Mouse (Mus musculus) ovary, postnatal 14 days (tissue): ENCODE data around the gene Ccdc57.
"Not testable (repeated sequence)": the region's sequence is repeated elsewhere in the genome, so short reads cannot be mapped to it uniquely, and the experiment has no call there.

Experiments used
- DNase-seq: peaks from one replicate; pipeline ENCODE4 v3.0.0; 2022; ENCODE audit warnings: low spot score

The Ccdc57 gene

DNA sequence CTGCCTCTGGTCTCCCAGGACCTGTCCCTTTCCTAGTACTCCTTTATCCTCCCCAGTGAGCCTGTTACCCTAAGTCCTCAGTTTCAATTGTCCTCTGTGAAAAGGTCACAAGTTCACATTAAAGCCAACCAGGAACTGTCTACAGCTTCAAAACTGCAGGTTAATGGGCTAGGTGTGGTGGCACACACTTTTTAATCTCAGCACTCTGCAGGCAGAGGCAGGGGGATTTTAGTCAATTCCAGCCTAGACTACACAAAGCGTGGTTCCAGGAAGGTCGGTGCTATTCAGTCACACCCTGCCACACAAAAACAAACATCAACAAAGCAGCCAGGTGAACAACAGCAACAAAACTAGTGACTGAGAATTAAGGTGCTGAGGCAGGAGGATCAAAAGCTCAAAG, 81.1 kb downstream of the Ccdc57 start:
- no peak for DNase-seq

GRCm38 (mm10) chr11:120851132-120851531, 81.5 kb downstream of the Ccdc57 start:
- no peak for DNase-seq

- DNase-seq: no peak
These were observed 82.2 kb downstream of the Ccdc57 start for GRCm38 (mm10) chr11:120850331-120851030.

- DNase-seq: no peak
These were observed 85.8 kb downstream of the Ccdc57 start for GRCm38 (mm10) chr11:120846725-120847475.

- no peak for DNase-seq
These were observed 88.3 kb downstream of the Ccdc57 start for GRCm38 (mm10) chr11:120844329-120844728.

DNA sequence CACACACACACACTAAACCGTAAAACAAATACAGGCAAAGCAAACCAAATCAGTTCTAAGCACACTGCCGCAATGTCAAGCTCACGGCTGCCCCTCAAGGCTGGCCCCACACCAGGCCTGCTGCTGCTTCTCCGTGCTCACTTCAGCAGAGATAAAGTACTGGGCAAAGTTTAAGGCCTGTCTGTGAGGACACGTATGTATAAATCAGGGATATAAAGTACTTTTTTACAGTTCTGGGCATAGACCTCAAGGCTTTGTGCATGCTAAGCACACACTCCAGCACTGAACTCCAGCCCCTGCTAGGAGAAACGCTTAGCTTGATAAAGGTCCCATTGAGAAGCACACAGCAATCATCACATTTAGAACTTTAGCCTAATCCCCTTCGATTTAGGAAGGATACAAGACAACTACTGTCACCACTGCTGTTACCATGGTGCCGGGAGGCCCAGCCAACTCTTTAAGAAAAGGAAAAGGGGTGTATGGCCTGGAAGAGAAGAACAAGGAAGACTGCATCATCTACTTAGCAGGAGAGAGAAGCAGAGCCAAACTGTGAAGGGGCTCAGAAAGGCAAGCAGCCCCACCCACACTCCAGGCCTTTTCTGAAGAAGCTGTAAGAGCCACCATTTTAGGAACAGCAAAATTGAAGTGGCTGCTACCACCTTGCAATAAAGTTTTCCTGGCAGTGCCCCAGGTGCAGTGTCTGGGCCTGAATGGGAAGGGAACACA, 99.0 kb downstream of the Ccdc57 start:
- no peak for DNase-seq

DNA sequence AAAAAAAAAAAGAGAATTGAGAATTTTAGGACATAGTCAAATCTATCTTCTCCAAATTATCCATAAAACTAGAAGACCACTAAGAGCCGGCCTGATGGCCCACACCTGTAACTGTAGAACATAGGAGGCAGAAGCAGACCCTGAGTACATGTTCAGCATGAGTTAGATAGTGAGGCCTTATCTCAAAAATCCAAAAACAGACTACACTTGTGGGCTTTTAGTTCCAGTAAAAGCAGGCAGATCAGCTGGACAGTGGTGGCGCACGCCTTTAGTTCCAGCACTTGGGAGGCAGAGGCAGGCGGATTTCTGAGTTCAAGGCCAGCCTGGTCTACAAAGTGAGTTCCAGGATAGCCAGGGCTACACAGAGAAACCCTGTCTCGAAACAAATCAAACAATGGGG, 99.7 kb downstream of the Ccdc57 start:
- DNase-seq: not testable (repeated sequence)

- DNase-seq: no peak
These were observed 100.8 kb downstream of the Ccdc57 start for GRCm38 (mm10) chr11:120831659-120832440.

DNA sequence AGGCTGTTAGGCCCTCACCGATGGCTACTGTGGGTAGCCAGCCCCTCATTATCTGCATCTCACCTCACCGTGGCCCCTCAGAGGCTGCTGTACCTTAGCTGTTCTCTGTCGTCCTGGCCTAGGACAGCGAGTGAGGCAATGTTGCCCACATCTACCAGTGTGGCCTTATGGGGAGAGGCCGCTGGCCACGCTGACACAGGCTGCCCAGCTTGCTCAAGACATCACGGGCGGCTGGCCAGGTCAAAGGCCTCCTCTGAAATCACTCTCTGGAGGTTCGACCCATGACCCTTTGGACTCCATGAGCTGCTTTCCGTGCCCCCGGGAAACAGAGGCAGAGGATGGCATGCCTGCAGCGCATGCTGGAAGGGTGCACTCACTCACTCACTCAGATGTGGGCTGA, 102.0 kb downstream of the Ccdc57 start:
- DNase-seq: no peak

GRCm38 (mm10) chr11:120829757-120830532, 102.7 kb downstream of the Ccdc57 start:
- no peak for DNase-seq

DNA sequence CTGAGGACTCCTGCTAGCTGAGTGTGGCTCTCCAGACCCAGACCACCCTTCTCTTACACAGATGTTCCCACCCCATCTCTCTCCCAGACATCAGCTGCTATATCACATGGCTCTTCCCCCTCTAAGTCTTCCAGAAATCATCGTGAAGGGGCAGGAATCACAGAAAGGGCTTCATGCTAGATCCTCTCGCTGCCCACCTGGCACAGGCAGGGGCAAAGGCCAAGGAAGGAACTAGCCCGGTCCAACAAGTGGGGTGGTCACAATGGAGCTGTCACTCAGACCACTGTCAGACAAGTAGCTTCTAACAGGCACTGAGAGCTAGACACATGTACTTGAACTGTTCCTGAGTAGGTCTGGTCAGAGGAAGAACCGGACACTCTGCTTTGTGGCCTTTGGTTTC, 104.3 kb downstream of the Ccdc57 start:
- DNase-seq: no peak

DNA sequence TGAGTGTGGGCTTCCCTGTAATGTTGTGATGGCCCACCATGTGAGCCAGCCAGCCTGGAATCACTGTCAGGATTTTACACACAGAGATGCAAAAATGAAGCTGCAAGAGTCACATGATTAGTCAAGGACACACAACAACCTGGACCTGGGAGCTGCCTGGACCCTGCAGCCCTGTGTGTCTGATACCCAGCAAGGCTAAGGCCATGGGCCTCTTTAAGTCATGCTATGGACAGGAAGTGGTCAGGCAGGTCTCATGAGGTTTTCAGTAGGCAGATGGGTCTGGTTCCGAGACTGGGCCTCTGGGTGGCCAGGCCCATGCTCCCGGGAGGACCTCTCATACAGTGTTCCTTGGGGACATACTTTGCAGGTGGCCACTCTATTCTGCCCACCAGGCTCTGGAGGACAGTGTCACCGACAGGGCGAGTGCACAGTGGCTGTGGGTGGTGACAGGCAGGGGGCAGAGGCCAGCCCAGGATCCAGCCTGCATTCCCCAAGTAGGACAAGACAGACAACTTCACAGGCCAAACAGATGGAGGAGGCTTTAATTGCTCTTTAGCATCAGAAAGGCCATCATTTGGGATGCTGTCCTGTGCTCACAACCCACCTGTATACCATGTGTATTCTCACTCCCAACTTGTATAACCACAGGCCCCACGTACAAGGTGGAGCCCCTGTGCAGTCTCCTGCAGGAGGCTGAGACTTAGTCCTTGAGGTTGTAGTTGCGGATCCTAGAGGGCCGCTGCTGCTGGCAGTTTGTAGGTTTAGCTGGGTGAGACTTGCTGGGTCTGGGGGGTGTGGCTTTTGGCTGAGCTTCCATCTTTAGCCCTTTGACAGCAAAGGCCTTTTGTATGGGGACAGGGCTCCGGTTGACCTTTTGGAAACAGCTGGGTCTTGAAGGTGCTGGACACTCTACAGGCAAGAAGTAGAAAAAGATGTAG, 106.4 kb downstream of the Ccdc57 start:
- no peak for DNase-seq

- no peak for DNase-seq
These were observed 107.3 kb downstream of the Ccdc57 start for GRCm38 (mm10) chr11:120825289-120825863.

DNA sequence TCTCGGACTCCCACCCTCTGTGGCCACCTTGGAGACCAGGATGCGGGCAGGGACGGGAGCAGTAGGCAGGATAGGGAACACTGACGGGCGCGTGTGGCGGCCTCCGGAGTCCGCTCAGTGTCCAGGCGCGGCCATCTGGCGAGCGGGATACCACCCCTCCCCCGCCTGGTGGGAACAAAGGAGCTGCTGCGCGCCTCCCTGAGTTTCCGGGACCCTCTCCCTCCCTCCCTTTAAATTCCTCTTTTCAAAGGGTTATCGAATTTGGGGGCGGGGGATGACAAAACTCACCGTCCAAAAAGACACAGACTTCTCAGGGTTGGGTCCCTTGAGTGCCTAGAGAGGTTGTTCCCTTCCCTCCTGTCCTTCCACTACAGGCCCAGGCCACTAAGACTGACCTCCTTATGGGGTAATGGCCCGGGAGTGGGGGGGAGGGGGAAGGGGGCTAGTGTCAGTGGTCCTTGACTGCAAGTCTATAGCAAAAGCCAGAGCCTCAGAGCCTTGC, 107.8 kb downstream of the Ccdc57 start:
- no peak for DNase-seq

DNA sequence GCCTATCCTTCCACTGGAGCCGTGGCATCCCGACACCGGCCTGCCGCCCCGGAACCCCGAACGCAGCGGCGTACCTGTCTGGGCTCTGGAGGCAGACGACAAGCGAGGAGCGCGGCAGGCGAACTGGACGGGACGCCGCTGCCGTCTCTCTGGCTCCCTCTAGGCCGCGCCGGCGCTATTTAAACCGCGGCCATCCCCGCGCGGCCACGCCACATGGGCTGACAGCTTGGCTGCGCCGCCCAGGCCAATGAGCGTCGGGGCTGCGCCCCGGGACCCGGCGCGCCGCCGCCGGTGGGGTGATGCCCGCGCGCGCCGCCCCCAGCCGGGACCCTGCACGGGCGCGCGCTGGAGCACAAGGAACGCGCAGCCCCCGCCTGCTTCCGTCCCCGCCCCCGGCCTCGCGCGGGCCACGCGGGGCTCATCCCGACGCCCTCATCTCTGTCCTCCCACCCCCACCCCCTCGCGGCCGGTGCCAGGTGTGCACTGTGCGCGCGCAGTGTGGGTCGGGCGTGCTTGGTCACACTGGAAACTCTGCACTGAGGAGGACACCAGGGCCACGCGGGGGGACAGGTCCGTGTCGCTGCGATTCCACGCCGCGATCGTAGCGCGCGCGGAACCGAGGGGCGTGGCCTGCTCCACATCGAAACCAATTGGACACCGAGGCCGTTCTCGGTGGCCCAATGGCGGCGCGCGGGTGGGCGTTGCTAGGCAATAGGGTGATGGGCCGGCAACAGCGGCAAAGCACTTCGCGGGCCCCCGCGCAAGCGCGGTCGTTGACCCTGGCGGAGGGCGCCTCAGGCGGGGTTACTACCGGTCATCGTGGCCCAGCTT, 108.5 kb downstream of the Ccdc57 start, which contains the start of gene Fasn:
TSS of gene Fasn (minus strand) at position 592 of the 831 bp plus-strand sequence.
- DNase-seq: peak; percentile 93

DNA sequence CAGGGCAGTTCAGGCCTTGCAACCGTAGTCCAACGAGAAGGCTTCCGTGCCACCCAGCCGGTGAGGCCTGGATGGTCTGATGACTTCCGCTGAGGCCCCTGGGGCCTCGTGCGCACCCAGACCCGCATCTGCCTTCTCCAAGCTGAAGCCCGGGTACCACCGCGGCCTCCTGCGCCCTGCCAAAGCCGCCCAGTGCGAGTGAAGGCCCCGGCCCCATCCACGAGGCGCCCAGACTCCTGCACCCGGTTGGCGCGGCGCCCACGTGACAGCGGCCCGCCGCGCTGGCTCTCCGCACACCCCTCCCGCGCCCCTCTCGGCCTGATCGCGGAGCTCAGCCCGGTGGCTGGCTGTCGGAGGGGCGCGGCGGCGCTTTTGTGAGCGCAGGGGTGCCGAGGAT, 109.1 kb downstream of the Ccdc57 start:
- no peak for DNase-seq

- DNase-seq: no peak
These were observed 109.7 kb downstream of the Ccdc57 start for GRCm38 (mm10) chr11:120822831-120823550.

- no peak for DNase-seq
These were observed 110.4 kb downstream of the Ccdc57 start for GRCm38 (mm10) chr11:120822321-120822720.
